Mouse (Mus musculus): ENCODE data around the gene Cdc14b.

The Cdc14b gene

DNA sequence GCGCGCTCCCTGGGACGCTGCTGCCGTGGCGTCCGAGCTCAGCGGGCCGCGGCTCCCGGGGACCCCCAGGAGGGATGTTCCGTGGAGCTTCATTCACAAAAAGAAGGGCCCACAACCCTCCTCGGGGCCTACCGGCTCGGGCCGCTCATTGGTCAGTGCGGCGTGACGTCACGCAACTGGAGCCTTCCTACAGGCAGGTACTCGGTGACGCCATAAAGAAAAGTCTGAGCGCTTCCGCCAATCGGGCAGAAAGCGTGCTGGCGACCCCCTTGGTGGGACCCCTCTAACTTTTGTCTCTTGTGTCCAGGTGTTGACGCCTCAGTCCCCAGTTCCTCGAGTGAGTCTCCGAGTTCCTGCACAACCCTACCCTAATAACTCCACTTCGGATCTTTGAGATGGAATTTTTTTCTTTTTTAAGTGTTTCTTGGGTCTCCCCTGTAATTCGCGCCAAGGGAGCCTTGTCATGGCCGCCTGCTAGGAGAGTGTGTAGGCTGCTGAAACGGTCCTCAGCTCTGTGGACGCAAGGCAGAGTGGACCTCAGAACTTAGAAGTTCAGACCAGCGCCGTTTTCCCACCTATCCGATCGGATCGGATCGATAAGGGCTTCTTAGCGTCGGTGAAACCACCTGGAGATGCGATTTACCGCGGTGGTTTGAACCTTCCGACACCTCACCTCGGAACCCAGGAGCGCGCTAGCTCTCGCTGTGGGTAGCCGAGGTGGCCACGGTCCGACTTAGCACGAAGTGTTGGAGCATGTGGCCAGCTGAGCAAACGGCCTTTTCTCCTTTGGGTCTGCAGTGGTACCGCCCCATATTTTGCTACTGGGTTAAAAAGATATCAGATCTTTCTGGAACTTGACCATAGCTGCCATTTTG lies at the start of gene Cdc14b:
Gene Cdc14b, minus strand, starts transcription at position 412 of the 875 bp plus-strand sequence.
- in situ Hi-C loops (cut with MboI; ENCODE audit: low pct_unique_long_range_greater_than_20kb in 1 of 2, low sequenced_read_pairs in 2 of 2, unreplicated experiment in 1 of 2) = no loop called here

- in situ Hi-C loops (cut with MboI; ENCODE audit: low pct_unique_long_range_greater_than_20kb in 1 of 2, low sequenced_read_pairs in 2 of 2, unreplicated experiment in 1 of 2) = no loop called here
Observed at GRCm38 (mm10) chr13:64322561-64323281, 47.6 kb upstream of the Cdc14b start.

DNA sequence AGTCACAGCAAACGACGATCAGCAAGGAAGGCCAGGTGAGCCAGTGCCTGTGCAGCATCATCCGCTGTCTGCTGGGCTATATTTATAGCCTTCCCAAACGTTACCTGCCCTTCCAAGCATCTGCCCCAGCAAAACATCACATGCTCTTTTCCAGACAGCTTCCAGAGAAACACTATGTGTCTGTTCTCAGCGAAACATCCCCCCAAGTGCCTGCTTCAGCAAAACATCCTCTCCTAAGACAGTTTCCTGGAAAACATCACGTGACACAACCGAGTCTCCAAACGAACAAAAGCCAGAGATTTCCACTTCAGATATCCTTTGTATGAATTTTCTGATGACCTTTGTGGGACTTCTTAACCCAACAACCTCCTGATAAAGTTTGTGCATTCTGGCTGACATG lies 45.2 kb upstream of the Cdc14b start:
- in situ Hi-C loops (cut with MboI; ENCODE audit: low pct_unique_long_range_greater_than_20kb in 1 of 2, low sequenced_read_pairs in 2 of 2, unreplicated experiment in 1 of 2) = no loop called here

- in situ Hi-C loops (cut with MboI; ENCODE audit: low pct_unique_long_range_greater_than_20kb in 1 of 2, low sequenced_read_pairs in 2 of 2, unreplicated experiment in 1 of 2) = loop anchor here in 1 of 2 experiments (10.0 kb wide), 1 partner anchor 155 kb away; the partner anchor contains the start of gene Habp4
Observed at GRCm38 (mm10) chr13:64319782-64320181, 44.7 kb upstream of the Cdc14b start.

GRCm38 (mm10) chr13:64318355-64318754 lies 43.3 kb upstream of the Cdc14b start:
- in situ Hi-C loops (cut with MboI; ENCODE audit: low pct_unique_long_range_greater_than_20kb in 1 of 2, low sequenced_read_pairs in 2 of 2, unreplicated experiment in 1 of 2) = loop anchor here in 1 of 2 experiments (10.0 kb wide), 1 partner anchor 154 kb away; the partner anchor contains the start of gene Habp4

DNA sequence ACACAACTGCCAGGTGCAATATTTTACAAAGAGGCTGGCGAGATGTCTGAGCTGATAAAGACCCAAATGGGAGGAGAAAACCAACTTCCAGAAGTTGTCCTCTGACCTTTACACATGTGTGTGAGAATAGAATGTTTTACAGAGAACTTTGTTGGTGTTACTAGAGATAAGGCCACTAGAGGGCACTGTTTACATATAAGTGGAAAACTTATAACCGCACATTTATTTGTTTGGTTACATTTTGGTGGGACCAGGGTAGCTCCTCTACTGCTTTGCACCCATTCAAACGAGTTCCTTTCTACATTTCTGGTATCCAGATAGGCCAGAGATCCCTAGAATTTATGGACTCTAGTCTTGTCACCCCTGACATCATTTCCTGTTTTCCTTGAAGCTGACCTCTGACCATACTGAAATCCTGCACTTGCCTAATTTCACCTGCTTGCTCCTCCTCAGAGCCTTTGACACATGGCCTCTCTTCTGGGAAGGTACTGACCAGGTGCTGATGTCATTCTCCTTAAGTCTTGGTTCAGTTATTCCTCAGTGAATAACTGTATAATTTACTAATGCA lies 40.5 kb upstream of the Cdc14b start:
- in situ Hi-C loops (cut with MboI; ENCODE audit: low pct_unique_long_range_greater_than_20kb in 1 of 2, low sequenced_read_pairs in 2 of 2, unreplicated experiment in 1 of 2) = loop anchor here in 1 of 2 experiments (10.0 kb wide), 1 partner anchor 151 kb away; the partner anchor contains the start of gene Habp4

DNA sequence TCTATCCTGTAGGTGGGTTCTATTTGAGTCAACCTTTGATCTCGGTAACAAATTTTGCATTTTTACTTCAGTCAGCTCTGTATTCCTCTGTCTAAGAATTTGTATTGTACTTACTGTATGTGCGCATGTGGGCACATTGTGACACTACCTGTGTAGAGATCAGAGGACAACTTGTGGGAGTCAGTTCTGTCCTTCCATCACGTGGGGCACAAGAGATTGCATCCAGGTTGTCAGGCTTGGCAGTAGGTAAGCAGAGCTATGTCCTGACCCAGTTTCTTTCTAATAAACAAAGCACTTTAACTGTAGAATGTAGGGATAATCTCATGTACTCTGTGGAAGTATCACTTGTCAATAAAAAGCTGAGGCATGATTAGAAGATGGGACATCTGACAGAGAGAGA lies 39.0 kb upstream of the Cdc14b start:
- in situ Hi-C loops (cut with MboI; ENCODE audit: low pct_unique_long_range_greater_than_20kb in 1 of 2, low sequenced_read_pairs in 2 of 2, unreplicated experiment in 1 of 2) = loop anchor here in 1 of 2 experiments (10.0 kb wide), 1 partner anchor 149 kb away; the partner anchor contains the start of gene Habp4

- in situ Hi-C loops (cut with MboI; ENCODE audit: low pct_unique_long_range_greater_than_20kb in 1 of 2, low sequenced_read_pairs in 2 of 2, unreplicated experiment in 1 of 2) = loop anchor here in 1 of 2 experiments (10.0 kb wide), 1 partner anchor 148 kb away; the partner anchor contains the start of gene Habp4
Observed at GRCm38 (mm10) chr13:64312916-64313289, 37.8 kb upstream of the Cdc14b start.

DNA sequence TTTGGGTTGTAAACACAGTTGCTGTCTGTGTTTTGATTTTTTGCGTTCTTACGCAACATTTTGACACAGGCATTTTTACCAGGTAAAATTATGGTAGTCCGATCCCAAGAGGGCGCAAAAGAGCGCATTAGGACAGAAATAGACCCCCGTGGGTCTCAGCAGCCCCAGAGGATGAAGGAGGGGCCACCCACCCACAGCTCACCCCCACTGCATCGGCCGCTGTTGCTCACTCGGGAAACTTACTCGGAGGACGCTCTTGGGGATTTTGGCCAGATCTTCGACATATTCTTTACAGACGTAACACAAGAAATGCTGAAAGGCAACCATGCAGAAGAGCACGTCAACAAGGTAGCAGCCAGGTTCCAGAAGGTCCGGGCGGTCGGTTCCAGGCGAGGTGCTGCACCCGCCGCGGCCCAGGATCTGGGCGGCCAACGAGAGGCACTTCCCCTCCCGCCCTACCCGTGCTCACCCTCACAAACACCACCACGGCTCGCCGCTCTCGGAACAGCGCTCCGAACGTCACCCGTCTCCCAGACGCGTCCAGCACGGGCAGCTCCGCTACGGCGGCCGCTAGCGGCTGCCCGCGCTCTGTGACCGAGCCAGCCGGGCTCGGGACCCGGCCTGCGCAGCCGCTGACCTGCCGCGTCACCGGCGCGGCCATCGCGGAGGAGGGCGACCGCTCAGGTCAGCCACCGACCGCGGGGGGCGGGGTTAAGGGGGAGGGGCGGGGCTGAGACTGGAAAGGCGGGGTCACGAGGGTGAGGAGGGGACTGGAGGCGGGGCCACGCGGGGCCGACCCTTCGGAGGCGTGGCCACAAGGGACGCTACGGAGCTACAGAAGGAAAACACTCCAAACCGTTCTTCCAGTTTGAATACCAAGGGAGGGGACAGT lies 37.2 kb upstream of the Cdc14b start, which contains the start of gene Aaed1:
Gene Aaed1, minus strand, starts transcription at position 687 of the 892 bp plus-strand sequence.
- in situ Hi-C loops (cut with MboI; ENCODE audit: low pct_unique_long_range_greater_than_20kb in 1 of 2, low sequenced_read_pairs in 2 of 2, unreplicated experiment in 1 of 2) = loop anchor here in 1 of 2 experiments (10.0 kb wide), 1 partner anchor 147 kb away; the partner anchor contains the start of gene Habp4

GRCm38 (mm10) chr13:64311266-64311665 lies 36.2 kb upstream of the Cdc14b start:
- in situ Hi-C loops (cut with MboI; ENCODE audit: low pct_unique_long_range_greater_than_20kb in 1 of 2, low sequenced_read_pairs in 2 of 2, unreplicated experiment in 1 of 2) = loop anchor here in 1 of 2 experiments (10.0 kb wide), 1 partner anchor 146 kb away; the partner anchor contains the start of gene Habp4

GRCm38 (mm10) chr13:64310585-64310984 lies 35.5 kb upstream of the Cdc14b start:
- in situ Hi-C loops (cut with MboI; ENCODE audit: low pct_unique_long_range_greater_than_20kb in 1 of 2, low sequenced_read_pairs in 2 of 2, unreplicated experiment in 1 of 2) = loop anchor here in 1 of 2 experiments (10.0 kb wide), 1 partner anchor 146 kb away; the partner anchor contains the start of gene Habp4

GRCm38 (mm10) chr13:64309842-64310241 lies 34.8 kb upstream of the Cdc14b start:
- in situ Hi-C loops (cut with MboI; ENCODE audit: low pct_unique_long_range_greater_than_20kb in 1 of 2, low sequenced_read_pairs in 2 of 2, unreplicated experiment in 1 of 2) = loop anchor here (5.0 to 10.0 kb wide), 3 partner anchors 125 to 145 kb away; partner anchors contain the start of gene Habp4 (in 1 of the 2)

DNA sequence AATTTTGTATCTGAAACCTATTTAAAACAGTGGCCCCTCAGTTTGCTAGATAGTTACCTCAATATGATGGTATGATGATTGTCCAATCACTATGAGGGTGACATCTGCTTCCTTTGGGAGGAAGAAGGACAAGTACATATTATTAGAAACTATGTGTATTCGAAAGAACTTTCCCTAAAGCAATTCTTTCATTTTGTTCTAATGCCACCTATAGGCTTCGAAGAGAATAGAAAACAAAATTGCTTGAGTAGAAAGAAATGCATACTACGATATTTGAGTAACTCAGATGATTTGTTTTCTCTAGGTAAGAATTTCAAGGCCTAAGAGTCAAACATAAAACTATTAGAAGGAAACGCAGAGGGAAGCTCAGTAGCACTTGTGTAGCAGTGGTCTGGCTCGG lies 33.9 kb upstream of the Cdc14b start:
- in situ Hi-C loops (cut with MboI; ENCODE audit: low pct_unique_long_range_greater_than_20kb in 1 of 2, low sequenced_read_pairs in 2 of 2, unreplicated experiment in 1 of 2) = loop anchor here (5.0 to 10.0 kb wide), 2 partner anchors 124 to 127 kb away; no protein-coding TSS in a partner anchor

- in situ Hi-C loops (cut with MboI; ENCODE audit: low pct_unique_long_range_greater_than_20kb in 1 of 2, low sequenced_read_pairs in 2 of 2, unreplicated experiment in 1 of 2) = loop anchor here (5.0 to 10.0 kb wide), 2 partner anchors 123 to 125 kb away; no protein-coding TSS in a partner anchor
Observed at GRCm38 (mm10) chr13:64307508-64307907, 32.4 kb upstream of the Cdc14b start.

GRCm38 (mm10) chr13:64306078-64306477 lies 31.0 kb upstream of the Cdc14b start:
- in situ Hi-C loops (cut with MboI; ENCODE audit: low pct_unique_long_range_greater_than_20kb in 1 of 2, low sequenced_read_pairs in 2 of 2, unreplicated experiment in 1 of 2) = loop anchor here (5.0 to 10.0 kb wide), 2 partner anchors 121 to 124 kb away; no protein-coding TSS in a partner anchor

GRCm38 (mm10) chr13:64299069-64299468 lies 24.0 kb upstream of the Cdc14b start:
- in situ Hi-C loops (cut with MboI; ENCODE audit: low pct_unique_long_range_greater_than_20kb in 1 of 2, low sequenced_read_pairs in 2 of 2, unreplicated experiment in 1 of 2) = no loop called here

DNA sequence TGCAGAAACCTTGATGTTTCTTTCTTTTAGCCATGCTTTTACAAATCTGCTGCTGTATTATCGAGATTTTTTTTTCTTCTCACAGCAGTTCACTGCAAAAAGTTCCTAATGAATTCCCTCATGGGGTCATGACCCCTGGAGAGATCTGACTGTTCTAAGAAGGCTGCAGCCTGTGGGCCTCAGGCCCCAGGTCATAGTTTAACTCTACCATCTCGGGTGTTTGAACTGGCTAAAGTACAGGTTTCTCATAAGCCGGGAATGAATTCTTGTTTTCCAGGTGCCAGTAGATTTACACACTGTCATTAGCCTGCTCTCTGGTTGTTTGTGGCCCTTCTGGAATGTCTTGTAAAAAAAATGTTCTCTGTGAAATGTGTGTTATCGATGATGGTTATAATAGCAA lies 11.7 kb upstream of the Cdc14b start:
- in situ Hi-C loops (cut with MboI; ENCODE audit: low pct_unique_long_range_greater_than_20kb in 1 of 2, low sequenced_read_pairs in 2 of 2, unreplicated experiment in 1 of 2) = no loop called here
